Mouse (Mus musculus) layer of hippocampus, postnatal 10 days (tissue): ENCODE results near the gene Ccpg1. TPM values are rescaled to one million over a fixed set of nuclear protein-coding genes. Genes with fewer than 3 reads are reported as not detected.

Experiments
- DNase-seq, 2 experiments: peaks; one replicate each; pipeline ENCODE4 v3.0.0; 2021; ENCODE audit warnings: low spot score in 2 of 2
- total RNA-seq, 2 experiments: library from RNA; stranded (reverse); gene quantifications; 2 replicates each; pipeline ENCODE4 v1.2.3; 2021

Gene Ccpg1
- total RNA-seq, 2 experiments from 2014 or later = 117 to 124 TPM

- no peak for DNase-seq
These were observed 7.3 kb downstream of the Ccpg1 start for GRCm38 (mm10) chr9:72992576-72992975.

GRCm38 (mm10) chr9:72996167-72996566, 10.9 kb downstream of the Ccpg1 start:
- DNase-seq = no peak

DNA sequence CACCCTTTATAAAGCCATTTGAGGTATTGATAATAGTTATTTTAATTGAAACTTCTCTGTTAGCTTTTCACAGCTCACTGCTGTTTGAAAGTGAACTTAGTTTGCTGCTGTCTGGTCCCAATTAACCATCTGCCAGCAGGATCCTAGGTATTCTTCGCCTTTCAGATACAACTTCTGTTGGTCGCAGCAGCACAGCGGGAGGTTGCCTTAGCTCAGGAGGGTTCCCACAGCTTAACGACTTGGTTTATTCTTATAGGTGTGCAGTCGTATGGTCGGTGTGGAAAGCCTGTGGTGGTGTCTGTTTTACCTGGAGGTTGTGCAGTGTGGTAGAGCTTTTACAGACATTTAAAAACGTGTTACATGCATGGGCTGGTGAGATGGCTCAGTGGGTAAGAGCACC, 11.6 kb downstream of the Ccpg1 start:
- no peak for DNase-seq

DNA sequence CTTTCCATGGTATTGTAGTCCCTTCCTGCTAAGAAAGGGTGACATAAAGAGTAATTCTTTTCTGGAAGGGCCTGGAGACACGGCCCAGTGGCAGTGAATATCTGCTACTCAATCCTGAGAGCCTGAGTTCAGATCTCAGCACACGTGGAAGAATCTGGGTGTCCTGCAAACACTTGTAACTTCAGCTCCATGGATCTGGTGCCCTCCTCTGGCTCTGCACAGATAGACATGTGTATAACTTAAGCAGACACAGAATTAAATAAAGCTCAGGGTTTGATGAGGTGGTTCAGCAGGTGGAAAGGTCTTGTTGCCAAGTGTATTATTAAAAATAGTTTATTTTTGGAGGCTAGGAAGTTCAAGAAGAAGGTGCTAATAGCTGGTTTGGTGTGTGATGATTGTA, 15.3 kb downstream of the Ccpg1 start:
- no peak for DNase-seq

- no peak for DNase-seq
These were observed 16.2 kb downstream of the Ccpg1 start for GRCm38 (mm10) chr9:73001314-73002011.

DNA sequence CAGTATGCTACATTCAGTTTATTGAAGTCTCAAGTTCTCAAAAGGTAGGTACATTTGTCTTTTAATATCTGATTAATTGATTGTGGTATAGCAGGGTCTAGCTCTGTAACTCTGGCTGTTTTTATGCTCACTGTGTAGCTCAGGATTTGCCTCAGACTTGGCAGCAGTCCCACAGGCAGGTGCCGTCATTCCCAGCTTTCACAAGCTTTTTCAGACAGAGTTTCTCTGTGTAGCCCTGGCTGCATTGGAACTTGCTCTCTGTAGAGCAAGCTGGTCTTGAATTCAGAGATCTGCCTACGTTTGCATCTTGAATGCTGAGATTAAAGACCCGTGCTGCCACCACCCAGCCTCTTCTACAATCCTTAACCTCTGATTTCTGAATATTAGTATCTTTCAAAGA, 16.9 kb downstream of the Ccpg1 start:
- DNase-seq = peak in 1 of 2 experiments; percentile 33

- DNase-seq = no peak
These were observed 18.8 kb downstream of the Ccpg1 start for GRCm38 (mm10) chr9:73004076-73004475.

- no peak for DNase-seq
These were observed 19.9 kb downstream of the Ccpg1 start for GRCm38 (mm10) chr9:73005106-73005505.

GRCm38 (mm10) chr9:73006175-73006574, 20.9 kb downstream of the Ccpg1 start:
- no peak for DNase-seq

DNA sequence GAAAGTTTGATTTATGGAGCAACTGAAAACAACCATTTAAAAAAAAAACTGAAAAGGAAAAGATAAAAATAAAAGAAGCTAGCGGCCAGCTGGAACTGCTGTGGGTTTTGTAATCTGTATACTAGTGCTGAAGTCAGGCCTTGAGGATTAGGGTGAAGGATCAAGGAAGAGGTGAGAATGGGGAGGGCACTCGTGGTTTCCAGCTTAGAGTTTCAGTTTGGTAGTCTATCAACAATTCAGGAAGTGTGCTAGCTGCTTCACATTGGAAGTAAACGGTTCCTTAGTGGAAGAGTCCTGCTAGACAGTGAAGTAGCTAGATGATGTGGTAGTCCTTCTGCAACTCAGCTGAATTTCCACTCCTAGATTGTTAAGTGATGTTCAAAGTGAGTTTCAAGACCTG, 23.2 kb downstream of the Ccpg1 start:
- no peak for DNase-seq

DNA sequence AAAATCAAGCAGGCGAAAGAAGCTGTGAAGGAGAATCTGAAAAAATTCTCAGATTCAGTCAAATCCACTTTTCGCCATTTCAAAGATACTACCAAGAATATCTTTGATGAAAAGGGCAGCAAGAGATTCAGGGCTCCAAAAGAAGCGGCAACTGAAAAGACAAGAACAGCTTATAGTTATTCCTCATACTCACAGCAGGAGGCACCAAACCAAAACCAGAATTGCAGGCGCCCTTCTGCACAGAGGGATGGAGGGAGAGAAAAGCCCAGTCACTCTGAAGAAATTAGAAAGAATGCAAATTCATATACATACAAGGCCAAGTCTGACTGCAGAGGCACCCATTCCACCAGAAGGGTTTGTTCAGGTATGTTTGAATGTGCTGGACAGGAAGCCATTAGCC, 27.4 kb downstream of the Ccpg1 start:
- no peak for DNase-seq

GRCm38 (mm10) chr9:73014724-73015123, 29.5 kb downstream of the Ccpg1 start:
- DNase-seq = peak; percentile 16 to 27

DNA sequence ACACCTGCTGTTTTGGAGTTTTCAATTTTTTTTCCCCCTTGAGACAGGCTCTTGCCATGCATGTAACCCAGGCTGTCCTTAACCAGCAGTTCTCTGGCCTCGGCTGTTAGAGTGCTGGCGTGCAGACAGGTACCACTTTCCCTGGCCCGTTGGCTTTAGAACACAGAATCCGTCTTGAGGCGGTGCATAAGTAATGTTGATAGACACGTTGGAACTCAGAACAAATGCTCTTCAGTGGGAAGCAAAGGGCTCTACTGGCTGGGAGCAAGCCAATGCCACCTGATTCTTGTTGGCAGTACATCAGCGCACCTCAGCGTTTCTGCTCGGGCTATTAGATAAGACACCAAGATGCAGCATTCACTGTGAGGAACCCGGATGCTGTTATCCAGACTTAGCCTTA, 34.6 kb downstream of the Ccpg1 start:
- no peak for DNase-seq

DNA sequence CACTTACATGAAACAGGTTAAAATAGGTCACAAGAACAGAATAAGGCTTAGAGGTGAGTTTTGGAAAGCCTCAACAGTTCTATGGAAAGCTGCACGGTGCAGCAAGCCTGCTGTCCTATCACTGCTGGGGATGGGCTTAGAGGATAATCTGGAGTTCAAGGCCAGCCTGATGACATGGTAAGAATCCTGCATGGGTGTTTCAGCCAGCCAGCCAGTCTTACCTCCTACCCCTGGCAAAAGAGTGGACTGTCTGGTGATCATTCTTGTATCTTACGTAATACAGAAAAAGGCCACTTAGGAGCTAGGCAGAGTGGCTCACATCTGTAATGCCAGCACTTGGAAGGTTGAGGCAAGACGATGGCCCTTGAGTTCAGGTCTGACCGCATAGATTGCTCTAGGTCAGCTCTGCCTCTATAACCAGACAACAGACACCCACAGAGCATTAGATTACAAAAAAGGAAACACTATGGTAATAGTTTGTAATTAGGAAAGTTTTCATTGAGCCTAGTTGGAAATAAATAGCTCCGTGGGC, 35.4 kb downstream of the Ccpg1 start:
- no peak for DNase-seq

DNA sequence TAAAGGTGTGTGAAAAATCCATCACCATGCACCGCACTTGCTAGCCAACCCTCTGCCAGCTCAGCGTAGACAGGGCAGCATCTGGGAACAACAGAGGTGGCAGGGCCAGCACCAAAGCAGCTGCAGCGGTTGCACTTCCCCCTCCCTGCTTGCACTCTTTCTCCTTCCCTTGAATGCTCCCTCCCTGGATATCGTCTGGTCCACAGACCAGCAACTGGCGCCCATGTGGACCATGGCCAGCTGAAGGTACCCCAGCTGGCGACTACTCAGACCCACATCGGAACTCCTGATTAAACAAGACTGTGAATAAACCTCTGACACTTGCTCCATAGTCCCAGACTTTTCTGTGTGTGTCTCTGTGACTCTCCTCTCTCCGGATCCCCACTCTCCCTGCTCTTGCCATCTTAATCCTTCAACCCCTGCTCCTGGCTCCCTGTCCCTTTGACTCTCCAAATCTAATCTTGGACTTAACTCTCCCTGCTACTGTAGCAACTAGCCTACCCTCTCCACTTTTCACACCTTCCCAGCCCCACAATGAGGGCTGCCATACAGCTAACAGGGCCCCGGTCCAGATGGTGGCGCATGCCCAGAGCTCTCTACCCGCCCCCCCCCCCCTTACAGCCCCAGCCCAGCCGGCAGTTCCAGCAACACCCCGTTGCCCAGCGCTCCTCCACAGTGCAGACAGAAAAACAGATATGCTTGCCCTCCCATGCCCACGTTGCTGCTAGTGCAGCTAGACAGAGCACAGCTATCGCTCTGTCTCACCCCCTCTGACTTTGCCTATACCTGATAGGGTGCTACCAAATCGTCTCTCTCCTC, 40.8 kb downstream of the Ccpg1 start:
- DNase-seq = peak; percentile 39 to 48

DNA sequence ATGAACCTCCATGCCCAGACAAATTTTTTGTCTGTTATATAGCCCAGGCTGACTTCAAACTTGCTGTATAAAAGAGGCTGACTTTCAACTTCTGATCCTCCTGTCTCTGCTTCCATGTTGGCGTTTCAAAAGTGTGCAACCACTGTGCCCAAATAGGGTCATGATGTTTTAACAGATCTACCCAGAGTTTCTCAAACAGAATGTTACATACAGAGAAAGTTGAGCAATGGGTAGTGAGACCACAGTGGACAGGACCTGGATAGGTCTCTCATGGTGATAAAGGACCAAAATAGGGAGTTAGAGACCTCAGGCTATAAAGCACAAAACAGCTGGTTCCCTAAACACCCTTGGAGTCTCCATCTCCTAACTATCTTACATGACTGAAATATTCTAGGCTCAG, 45.2 kb downstream of the Ccpg1 start:
- no peak for DNase-seq

- DNase-seq = no peak
These were observed 46.2 kb downstream of the Ccpg1 start for GRCm38 (mm10) chr9:73031421-73031820.

DNA sequence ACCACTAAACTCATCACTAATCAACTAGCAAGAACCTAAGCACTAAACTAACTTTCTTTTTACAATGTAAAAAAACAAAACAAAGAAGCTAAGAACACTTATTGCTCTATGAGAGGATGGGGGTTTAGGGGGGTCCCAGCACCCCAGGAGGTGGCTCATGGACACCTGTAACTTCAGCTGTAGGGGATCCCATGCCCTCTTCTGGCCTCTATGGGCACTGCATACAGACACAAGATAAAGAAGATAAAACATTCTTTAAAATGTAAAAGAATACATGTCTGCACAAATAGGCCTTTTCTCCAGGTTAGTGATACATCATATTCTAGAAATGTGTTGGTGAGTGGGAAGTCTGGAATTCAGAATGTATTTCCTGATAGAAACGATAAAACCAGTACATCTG, 48.2 kb downstream of the Ccpg1 start:
- DNase-seq = no peak

- peak; percentile 86 to 93 for DNase-seq
These were observed 54.2 kb downstream of the Ccpg1 start for GRCm38 (mm10) chr9:73039222-73039945.

DNA sequence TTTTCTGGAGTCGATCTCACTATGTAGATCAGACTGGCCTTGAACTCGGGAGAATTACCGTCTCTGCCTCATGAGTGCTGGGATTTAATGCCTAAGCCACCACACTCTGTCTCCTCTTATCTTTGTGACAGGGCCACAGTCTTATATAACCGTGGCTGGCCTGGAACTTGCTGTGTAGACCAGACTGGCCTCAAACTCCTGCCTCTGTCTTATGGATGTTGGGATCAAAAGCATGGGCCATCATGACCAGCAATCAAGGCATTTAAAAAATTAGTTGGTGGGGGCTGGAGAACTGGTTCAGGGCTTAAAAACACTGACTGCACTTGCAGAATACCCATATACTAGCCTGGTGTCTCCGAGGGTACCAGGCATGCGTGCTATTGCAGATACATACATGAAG, 54.9 kb downstream of the Ccpg1 start, which contains the start of gene Pigb:
Gene Pigb (minus strand): TSS at position 299 of the 400 bp plus-strand sequence.
- no peak for DNase-seq
